Mouse (Mus musculus): ENCODE results near the gene Mia2.

DNA sequence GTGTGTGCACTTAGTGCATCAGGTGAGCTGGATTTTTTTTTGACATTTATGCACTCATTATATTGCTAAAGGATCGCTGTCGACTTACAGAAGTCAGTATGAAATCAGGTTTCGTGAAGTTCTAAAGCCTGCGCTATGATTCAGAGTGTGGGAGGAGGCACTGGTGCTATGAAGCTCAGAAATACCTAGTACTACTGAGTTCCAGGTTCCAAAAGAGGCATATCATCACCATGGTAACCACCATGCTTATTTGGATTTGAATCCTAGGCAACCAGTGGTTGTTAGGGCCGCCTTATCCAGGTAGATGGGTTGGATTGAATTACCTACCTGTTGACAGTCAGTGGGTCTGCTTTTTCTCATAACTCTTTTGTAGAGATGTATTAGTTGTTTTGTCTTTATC is 132.8 kb downstream of the Mia2 start:
- TF ChIP-seq POLR2A (IDR thresholded peaks at IDR 0.05; ENCODE audit: low read depth, low read length) (no peak), CTCF (IDR thresholded peaks at IDR 0.05; ENCODE audit: borderline replicate concordance, insufficient read depth, low read length) (no peak)
